Mouse (Mus musculus) CH12.LX (cell line): Measurements from ENCODE around the gene Gm20388. TPM values are rescaled to one million over a fixed set of nuclear protein-coding genes. Genes with fewer than 3 reads are reported as not detected.

Source experiments
- DNase-seq: peaks from one replicate; pipeline ENCODE4 v3.0.0-alpha.2; 2013; ENCODE audit errors: extremely low read depth
- H3K27ac ChIP-seq: 2 replicates; pipeline ENCODE4 v1.5.1; 2012; ENCODE audit warnings: low read depth, mild to moderate bottlenecking, control low read depth, moderate library complexity; ENCODE audit not compliant: insufficient read depth
- H3K27me3 ChIP-seq: replicated peaks from 2 replicates; pipeline ENCODE3; 2012; ENCODE audit warnings: inconsistent platforms
- H3K36me3 ChIP-seq, 2 experiments: replicated peaks in 1 of 2; 2 replicates each; pipeline versions ENCODE3 to v1.6.1; 2012; ENCODE audit warnings: inconsistent platforms in 1 of 2, low read length in 1 of 2, mild to moderate bottlenecking in 1 of 2, mixed read lengths in 1 of 2, moderate library complexity in 1 of 2; ENCODE audit not compliant: control insufficient read depth in 1 of 2, insufficient read depth in 1 of 2
- H3K4me1 ChIP-seq, 2 experiments: 2 replicates each; pipeline ENCODE4 v1.6.1; 2012; ENCODE audit warnings: inconsistent platforms in 1 of 2, moderate library complexity in 1 of 2; ENCODE audit not compliant: insufficient read depth in 2 of 2, control insufficient read depth in 1 of 2
- H3K4me2 ChIP-seq: 2 replicates; pipeline ENCODE4 v1.6.1; 2012; ENCODE audit warnings: low read depth, mild to moderate bottlenecking, control low read depth; ENCODE audit not compliant: poor library complexity, insufficient read depth, severe bottlenecking
- H3K4me3 ChIP-seq, 3 experiments: fragments of 150-350 bp in 1 of 3; sonication (generic) in 1 of 3; replicated peaks in 1 of 3; 2 replicates each; pipeline versions ENCODE3 to v1.5.1; 2011 to 2012; ENCODE audit warnings: low read depth in 2 of 3, low read length in 2 of 3, mild to moderate bottlenecking in 2 of 3, moderate library complexity in 2 of 3, control low read depth in 1 of 3, improper control_type of control experiment in 1 of 3, inconsistent platforms in 1 of 3, mixed read lengths in 1 of 3; ENCODE audit not compliant: poor library complexity in 1 of 3
- H3K79me2 ChIP-seq: replicated peaks from 2 replicates; pipeline ENCODE4 v1.6.1; 2012; ENCODE audit warnings: mild to moderate bottlenecking, moderate library complexity; ENCODE audit not compliant: control insufficient read depth, poor library complexity, insufficient read depth, severe bottlenecking; ENCODE audit errors: extremely low read depth
- H3K9ac ChIP-seq: 2 replicates; pipeline ENCODE4 v1.6.1; 2012; ENCODE audit warnings: low read depth, mild to moderate bottlenecking, control low read depth, moderate library complexity; ENCODE audit not compliant: insufficient read depth
- H3K9me3 ChIP-seq: replicated peaks from 2 replicates; pipeline ENCODE3; 2012; ENCODE audit warnings: low read length, inconsistent platforms, mixed read lengths
- CHD2 ChIP-seq: IDR thresholded peaks from 2 replicates; pipeline ENCODE4 v1.6.1; 2011; ENCODE audit warnings: low read length, improper control_type of control experiment
- CTCF ChIP-seq, 2 experiments: IDR thresholded peaks in 1 of 2; conservative IDR thresholded peaks in 1 of 2; 2 replicates each; pipeline ENCODE4 v1.5.1; 2011 to 2012; ENCODE audit warnings: low read depth in 2 of 2, low read length in 2 of 2, improper control_type of control experiment in 1 of 2, inconsistent platforms in 1 of 2, mild to moderate bottlenecking in 1 of 2, moderate library complexity in 1 of 2
- E2F4 ChIP-seq: IDR thresholded peaks from 2 replicates; pipeline ENCODE4 v1.6.1; 2011; ENCODE audit warnings: low read depth, low read length, improper control_type of control experiment; ENCODE audit not compliant: insufficient replicate concordance
- ELF1 ChIP-seq: IDR thresholded peaks from 2 replicates; pipeline ENCODE4 v1.6.1; 2014; ENCODE audit warnings: low read depth, mild to moderate bottlenecking, inconsistent platforms, low read length, improper control_type of control experiment
- GABPA ChIP-seq: IDR thresholded peaks from 2 replicates; pipeline ENCODE4 v1.6.1; 2012; ENCODE audit warnings: low read depth, low read length, improper control_type of control experiment, inconsistent platforms; ENCODE audit not compliant: insufficient replicate concordance
- HCFC1 ChIP-seq: IDR thresholded peaks from 2 replicates; pipeline ENCODE4 v1.6.1; 2012; ENCODE audit warnings: low read depth, mild to moderate bottlenecking, inconsistent platforms, low read length, improper control_type of control experiment
- IRF4 ChIP-seq: IDR thresholded peaks from 2 replicates; pipeline ENCODE4 v1.6.1; 2014; ENCODE audit warnings: low read depth, mild to moderate bottlenecking, inconsistent platforms, low read length, improper control_type of control experiment
- JUN ChIP-seq: IDR thresholded peaks from 2 replicates; pipeline ENCODE4 v1.6.1; 2011; ENCODE audit warnings: low read depth, mild to moderate bottlenecking, low read length, improper control_type of control experiment, moderate library complexity; ENCODE audit not compliant: insufficient read depth
- KAT2A ChIP-seq: IDR thresholded peaks from 2 replicates; pipeline ENCODE4 v1.6.1; 2012; ENCODE audit warnings: low read length, improper control_type of control experiment, inconsistent platforms; ENCODE audit not compliant: insufficient replicate concordance
- MAFK ChIP-seq: IDR thresholded peaks from 2 replicates; pipeline ENCODE4 v1.6.1; 2011; ENCODE audit warnings: low read length, improper control_type of control experiment; ENCODE audit not compliant: insufficient replicate concordance
- MAX ChIP-seq: IDR thresholded peaks from 2 replicates; pipeline ENCODE4 v1.6.1; 2011; ENCODE audit warnings: low read length, improper control_type of control experiment
- MXI1 ChIP-seq: IDR thresholded peaks from 2 replicates; pipeline ENCODE4 v1.6.1; 2011; ENCODE audit warnings: mild to moderate bottlenecking, low read depth, low read length, improper control_type of control experiment
- NRF1 ChIP-seq: IDR thresholded peaks from 2 replicates; pipeline ENCODE4 v1.6.1; 2014; ENCODE audit warnings: low read depth, mild to moderate bottlenecking, inconsistent platforms, low read length, improper control_type of control experiment, moderate library complexity
- PAX5 ChIP-seq: IDR thresholded peaks from 2 replicates; pipeline ENCODE4 v1.6.1; 2012; ENCODE audit warnings: low read length, inconsistent platforms, mixed read lengths
- POLR2AphosphoS2 ChIP-seq: IDR thresholded peaks from 2 replicates; pipeline ENCODE4 v1.6.1; 2011; ENCODE audit warnings: low read depth, low read length, improper control_type of control experiment
- RAD21 ChIP-seq: IDR thresholded peaks from 2 replicates; pipeline ENCODE4 v1.6.1; 2011; ENCODE audit warnings: low read depth, mild to moderate bottlenecking, low read length, improper control_type of control experiment, moderate library complexity
- RCOR1 ChIP-seq: conservative IDR thresholded peaks from 2 replicates; pipeline ENCODE4 v1.6.1; 2012; ENCODE audit warnings: low read depth, mild to moderate bottlenecking, inconsistent platforms, low read length, improper control_type of control experiment
- SIN3A ChIP-seq: IDR thresholded peaks from 2 replicates; pipeline ENCODE4 v1.6.1; 2012; ENCODE audit warnings: low read length, improper control_type of control experiment, inconsistent platforms
- TCF12 ChIP-seq: IDR thresholded peaks from 2 replicates; pipeline ENCODE4 v1.6.1; 2014; ENCODE audit warnings: low read depth, mild to moderate bottlenecking, inconsistent platforms, low read length, improper control_type of control experiment
- UBTF ChIP-seq: IDR thresholded peaks from 2 replicates; pipeline ENCODE4 v1.6.1; 2012; ENCODE audit warnings: low read depth, mild to moderate bottlenecking, inconsistent platforms, low read length, improper control_type of control experiment, moderate library complexity
- ZMIZ1 ChIP-seq: IDR thresholded peaks from 2 replicates; pipeline ENCODE4 v1.6.1; 2012; ENCODE audit warnings: low read depth, mild to moderate bottlenecking, inconsistent platforms, low read length, improper control_type of control experiment
- ZNF384 ChIP-seq: IDR thresholded peaks from 2 replicates; pipeline ENCODE4 v1.6.1; 2012; ENCODE audit warnings: low read depth, low read length, improper control_type of control experiment, inconsistent platforms
- dilution Hi-C: fragments of 300-500 bp; cut with MboI; formaldehyde crosslinking; loops from 2 replicates; pipeline ENCODE4 v1.14.3; 2020; ENCODE audit warnings: low sequenced_read_pairs; ENCODE audit not compliant: extremely low pct_unique_long_range_greater_than_20kb, extremely low pct_ligation_motif_present
- in situ Hi-C: fragments of 300-500 bp; cut with MboI; formaldehyde crosslinking; loops from 3 replicates; pipeline ENCODE4 v1.14.3; 2019; ENCODE audit warnings: low sequenced_read_pairs, low pct_ligation_motif_present, low pct_unique_long_range_greater_than_20kb, mixed read lengths
- polyA plus RNA-seq: library from polyadenylated mRNA; unstranded; fragments of >175 nt; gene quantifications from 2 replicates; pipeline ENCODE4 v1.2.1, GENCODE M21; 2012; ENCODE audit warnings: low read depth; ENCODE audit not compliant: insufficient read length
- total RNA-seq, 2 experiments: library from RNA; depleted of rRNA; stranded (reverse); fragments of 300-350 nt in 1 of 2; fragments of >200 nt in 1 of 2; gene quantifications; 2 replicates each; pipeline ENCODE4 v1.2.3; 2012 to 2014

Gene Gm20388
- total and polyA plus RNA-seq, 3 experiments: 14.8 to 26.3 (median 22.2) TPM

DNA sequence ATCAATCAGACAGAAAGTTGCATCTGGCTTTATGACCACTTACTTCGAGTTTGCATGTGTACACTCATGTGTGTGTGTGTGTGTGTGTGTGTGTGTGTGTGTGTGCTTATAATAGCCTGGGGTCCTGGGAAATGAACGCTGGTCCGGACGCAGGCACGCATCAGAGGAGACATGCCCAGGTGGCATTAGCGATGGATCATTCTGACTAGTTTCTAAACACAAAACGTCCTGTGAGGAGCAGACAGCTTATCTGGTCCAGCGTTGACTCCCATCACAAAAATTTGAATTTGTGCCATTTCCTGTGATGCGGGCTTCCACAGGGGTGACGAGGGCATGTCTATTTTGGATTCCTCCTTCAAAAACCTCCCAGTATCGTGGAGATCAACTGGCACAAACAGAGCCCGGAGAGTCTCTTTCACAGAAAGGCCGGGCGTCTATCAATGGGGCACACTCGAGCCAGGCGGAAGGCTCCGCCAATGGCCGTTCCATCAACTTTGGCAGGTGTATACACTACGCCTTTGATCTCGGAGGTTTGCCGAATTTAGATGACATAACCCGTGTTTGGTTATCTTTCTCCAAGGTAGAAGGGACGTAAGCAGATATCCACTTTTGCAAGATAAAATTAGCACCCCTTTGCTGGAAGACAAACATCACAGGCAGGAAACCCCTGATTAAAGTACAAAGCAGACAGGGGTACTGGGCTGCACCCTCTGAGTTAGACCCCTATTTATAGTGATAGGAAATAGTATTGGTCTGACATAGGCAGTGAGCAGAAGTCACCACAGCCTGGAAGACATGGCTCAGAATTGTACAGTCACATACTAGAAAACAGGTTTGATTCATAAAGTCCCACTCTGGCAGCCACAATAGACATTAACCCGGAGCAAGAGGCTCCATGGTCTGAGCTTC lies 965.6 kb downstream of the Gm20388 start:
- H3K4me1 ChIP-seq: peaks cover 0 to 3% of the 10 kb centered on the region in 2 experiments; a peak in 2 of 4 replicates
- dilution Hi-C loops: no loop called here
- no peak overlapping the region for H3K4me2 ChIP-seq
- no peaks in the 10 kb centered on the region for H3K36me3 ChIP-seq
- H3K9ac ChIP-seq: no peak overlapping the region
- in situ Hi-C loops: no loop called here
- DNase-seq: no peak
- H3K27ac ChIP-seq: no peak overlapping the region
- H3K4me3 ChIP-seq: no peak overlapping the region
- TF ChIP-seq GABPA (no peak), POLR2AphosphoS2 (no peak), MAX (no peak), PAX5 (no peak), MXI1 (no peak), E2F4 (no peak), UBTF (no peak)
- H3K27me3 ChIP-seq: peaks cover 81% of the 10 kb centered on the region
- no peaks in the 10 kb centered on the region for H3K79me2 ChIP-seq
- peaks cover 15% of the 10 kb centered on the region for H3K9me3 ChIP-seq

DNA sequence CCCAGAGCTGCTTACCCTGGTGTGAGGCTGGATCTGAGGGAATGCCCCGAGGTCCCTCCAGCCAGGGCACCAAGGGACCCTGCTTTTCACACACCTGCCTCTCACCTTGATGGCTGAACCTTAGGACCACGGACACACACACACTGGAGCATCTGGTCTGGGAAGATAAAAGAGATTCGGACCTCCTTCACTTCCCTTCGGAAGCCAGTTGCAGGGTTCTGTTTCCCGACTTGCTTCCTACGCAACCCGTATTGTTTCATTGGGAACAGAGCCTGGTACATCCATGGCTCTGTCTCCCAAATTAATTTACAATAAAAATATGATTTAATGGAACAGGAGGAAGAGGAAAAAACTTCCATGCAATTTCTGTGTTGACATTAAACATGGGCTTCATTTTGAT lies 966.4 kb downstream of the Gm20388 start:
- dilution Hi-C loops (no loop called here), in situ Hi-C loops (no loop called here)
- Histone ChIP-seq H3K4me3 (no peak overlapping the region), H3K4me1 (peaks cover 0 to 3% of the 10 kb centered on the region in 2 experiments; a peak in 2 of 4 replicates), H3K79me2 (no peaks in the 10 kb centered on the region), H3K36me3 (no peaks in the 10 kb centered on the region), H3K9me3 (peaks cover 7% of the 10 kb centered on the region), H3K4me2 (no peak overlapping the region), H3K27me3 (peaks cover 87% of the 10 kb centered on the region), H3K27ac (no peak overlapping the region), H3K9ac (no peak overlapping the region)
- TF ChIP-seq E2F4 (no peak), ELF1 (no peak), RCOR1 (no peak), RAD21 (no peak), ZMIZ1 (no peak), TCF12 (no peak), HCFC1 (no peak), MAFK (no peak), JUN (no peak), CTCF (conservative IDR thresholded peaks at IDR 0.05 in 1 of 2, IDR thresholded peaks at IDR 0.05 in 1 of 2; ENCODE audit: low read depth in 2 of 2, low read length in 2 of 2) (no peak), PAX5 (no peak), NRF1 (no peak), ZNF384 (no peak), SIN3A (no peak), IRF4 (no peak), KAT2A (no peak), UBTF (no peak), CHD2 (no peak)
- DNase-seq: no peak
